Mouse (Mus musculus): ENCODE measurements around the gene Syndig1l.

The Syndig1l gene

DNA sequence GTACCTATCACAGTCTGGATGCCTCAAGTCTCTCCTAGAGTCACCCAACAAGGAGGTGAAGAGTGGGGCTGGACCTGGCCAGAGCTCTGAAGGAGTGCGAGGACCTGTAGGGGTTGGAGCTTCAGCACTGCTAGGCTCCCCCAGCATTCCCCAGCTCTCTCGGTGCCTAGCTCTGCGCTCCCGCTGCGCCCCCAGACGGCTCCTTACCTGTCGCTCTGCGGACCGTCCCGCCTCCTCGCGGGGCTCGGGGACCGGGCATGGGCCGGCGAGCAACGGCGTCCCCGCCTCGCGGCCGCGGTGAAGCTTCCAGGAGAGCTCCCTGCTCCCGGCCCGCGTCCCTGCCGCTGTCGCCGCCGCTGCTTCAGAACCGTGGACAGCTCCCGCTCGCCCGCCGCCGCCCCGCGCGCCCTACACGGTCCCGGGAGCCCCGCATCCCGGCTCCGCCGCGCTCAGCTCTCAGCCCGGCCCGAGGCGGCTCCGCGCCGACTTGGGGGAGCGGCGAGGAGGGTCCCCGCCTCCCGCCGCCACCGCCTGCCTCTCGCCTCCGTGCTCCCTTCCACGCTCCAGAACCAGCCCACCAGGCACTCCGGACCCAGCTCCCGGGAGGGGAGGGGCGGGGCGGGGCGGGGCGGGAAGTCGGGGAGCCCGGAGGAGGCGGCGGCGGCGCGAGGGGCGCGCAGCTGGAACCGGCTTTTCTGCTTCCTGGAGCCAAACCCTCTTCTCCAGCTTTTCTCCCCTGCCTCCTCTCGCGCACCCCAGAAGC lies at the start of gene Syndig1l:
Gene Syndig1l (minus strand): TSS at position 513 of the 763 bp plus-strand sequence.
- in situ Hi-C loops (cut with MboI, MseI) = no loop called here

DNA sequence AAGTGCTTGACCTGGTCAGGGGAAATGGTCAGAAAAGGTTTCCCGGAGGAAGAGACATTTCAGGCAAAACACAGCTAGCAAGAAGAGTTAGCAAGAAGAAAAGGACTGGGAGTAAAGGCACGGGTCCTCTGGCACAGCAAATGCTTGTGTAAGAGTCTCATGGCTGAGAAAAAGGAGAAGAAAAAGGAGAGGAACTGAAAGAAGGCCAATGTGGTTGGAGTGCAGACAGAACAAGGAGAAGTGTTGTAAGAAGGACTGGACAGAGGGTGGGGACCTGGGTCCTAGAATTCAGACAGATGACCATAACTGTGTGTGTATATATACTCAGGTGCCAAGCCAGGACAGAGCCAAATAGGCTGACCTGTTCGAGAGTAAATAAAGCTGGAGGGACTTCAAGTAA lies 49.5 kb upstream of the Syndig1l start:
- in situ Hi-C loops (cut with MboI, MseI) = no loop called here

DNA sequence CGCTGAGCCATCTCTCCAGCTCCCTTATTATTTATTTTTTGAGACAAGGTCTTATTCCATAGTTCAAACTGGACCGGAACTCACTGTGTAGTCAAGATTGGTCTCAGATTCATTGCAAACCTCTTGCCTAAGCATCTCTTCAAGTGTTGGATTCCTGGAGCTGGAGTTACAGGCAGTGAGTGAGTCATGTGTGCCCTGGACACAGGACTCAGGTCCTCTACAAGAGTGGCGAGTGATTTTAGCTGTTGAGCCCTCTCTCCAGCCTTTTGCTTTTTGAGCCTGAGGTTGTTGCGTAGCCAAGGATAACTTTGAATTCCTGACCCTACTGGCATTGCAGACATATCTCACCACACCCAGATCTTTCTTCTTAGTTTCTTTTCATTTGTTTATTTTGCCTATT lies 47.1 kb upstream of the Syndig1l start:
- in situ Hi-C loops (cut with MboI, MseI) = no loop called here

- in situ Hi-C loops (cut with MboI, MseI) = no loop called here
Observed at GRCm38 (mm10) chr12:84743496-84743895, 44.9 kb upstream of the Syndig1l start.

GRCm38 (mm10) chr12:84733366-84733765 lies 34.7 kb upstream of the Syndig1l start:
- in situ Hi-C loops (cut with MboI, MseI) = no loop called here

DNA sequence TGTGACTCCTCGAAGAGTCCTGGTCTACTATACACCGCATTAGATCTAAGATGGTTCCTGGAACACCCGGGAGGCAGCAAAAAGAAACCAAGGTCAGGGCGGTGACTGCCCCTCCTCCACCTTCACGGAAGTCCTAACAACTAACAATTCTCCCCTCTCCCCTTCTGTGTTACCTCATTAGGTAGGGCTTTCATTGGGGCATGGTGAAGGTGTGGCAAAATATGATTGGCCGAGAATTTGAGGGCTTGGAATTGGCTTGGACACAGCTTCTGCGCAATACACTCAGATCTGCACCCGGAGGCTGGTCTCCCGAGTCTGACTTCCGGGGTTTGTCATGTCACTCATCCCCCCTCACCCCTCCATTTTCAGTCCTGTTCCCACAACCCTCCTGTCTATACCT lies 29.8 kb upstream of the Syndig1l start:
- in situ Hi-C loops (cut with MboI, MseI) = no loop called here

GRCm38 (mm10) chr12:84727434-84727833 lies 28.8 kb upstream of the Syndig1l start:
- in situ Hi-C loops (cut with MboI, MseI) = no loop called here

- in situ Hi-C loops (cut with MboI, MseI) = no loop called here
Observed at GRCm38 (mm10) chr12:84726986-84727385, 28.4 kb upstream of the Syndig1l start.

- in situ Hi-C loops (cut with MboI, MseI) = no loop called here
Observed at GRCm38 (mm10) chr12:84726391-84726790, 27.8 kb upstream of the Syndig1l start.

DNA sequence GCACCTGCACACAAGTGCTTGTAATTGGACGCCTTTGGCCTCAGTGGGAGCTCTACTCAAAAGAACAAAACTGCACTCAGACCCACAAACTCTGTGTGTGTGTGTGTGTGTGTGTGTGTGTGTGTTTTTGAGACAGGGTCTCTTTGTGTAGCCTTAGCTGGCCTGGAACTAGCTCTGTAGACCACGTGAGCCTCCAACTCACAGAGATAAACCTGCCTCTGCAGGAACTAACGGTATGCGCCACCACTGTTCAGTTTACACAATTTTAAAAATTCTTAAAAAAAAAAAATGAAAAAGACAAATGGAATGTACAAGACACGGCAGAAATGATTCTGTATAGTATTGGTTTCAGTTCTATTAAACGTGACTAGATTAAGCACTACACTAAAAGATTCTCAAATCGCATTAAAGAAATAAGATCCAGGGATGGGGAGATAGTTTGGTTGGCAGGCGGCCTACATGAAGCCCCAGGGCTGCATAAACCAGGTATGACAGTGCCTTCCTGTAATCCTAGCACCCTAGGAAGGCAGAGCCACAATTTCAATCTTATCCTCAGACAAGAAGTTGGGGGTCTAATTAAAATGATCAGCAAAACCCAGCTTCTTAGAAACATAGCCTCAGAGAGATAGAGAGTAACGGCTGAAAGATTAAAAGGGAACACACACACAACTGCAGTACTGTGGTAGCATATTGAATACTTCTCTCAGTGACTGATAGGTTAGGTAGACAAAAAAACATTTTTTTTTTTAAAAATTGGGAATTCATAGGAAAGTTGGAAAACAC lies 20.0 kb upstream of the Syndig1l start:
- in situ Hi-C loops (cut with MboI, MseI) = no loop called here

- in situ Hi-C loops (cut with MboI, MseI) = no loop called here
Observed at GRCm38 (mm10) chr12:84714578-84714977, 15.9 kb upstream of the Syndig1l start.

GRCm38 (mm10) chr12:84709842-84710439 lies 11.3 kb upstream of the Syndig1l start:
- in situ Hi-C loops (cut with MboI, MseI) = no loop called here

- in situ Hi-C loops (cut with MboI, MseI) = no loop called here
Observed at GRCm38 (mm10) chr12:84707804-84708203, 9.2 kb upstream of the Syndig1l start.

DNA sequence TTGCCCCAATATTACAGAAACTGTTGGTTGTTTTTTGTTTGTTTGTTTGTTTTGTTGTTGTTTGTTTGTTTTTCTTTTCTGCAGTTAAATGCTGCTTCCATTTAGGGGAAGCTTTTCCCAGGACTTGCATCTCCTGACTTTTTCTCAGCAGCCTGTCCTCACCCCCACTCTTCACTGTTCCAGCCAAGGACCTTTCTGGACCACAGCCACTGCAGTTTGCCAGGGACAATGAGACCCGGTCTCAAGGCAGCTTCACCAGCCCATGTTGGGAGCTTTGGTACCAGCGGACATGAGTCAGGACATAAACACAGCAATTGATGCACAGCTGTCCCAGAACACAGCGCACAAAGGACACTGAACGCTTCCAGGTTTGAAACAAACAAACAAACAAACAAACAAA lies 8.3 kb upstream of the Syndig1l start:
- in situ Hi-C loops (cut with MboI, MseI) = no loop called here

GRCm38 (mm10) chr12:84702586-84702985 lies 4.0 kb upstream of the Syndig1l start:
- in situ Hi-C loops (cut with MboI, MseI) = no loop called here

- in situ Hi-C loops (cut with MboI, MseI) = no loop called here
Observed at GRCm38 (mm10) chr12:84692141-84692540, 6.5 kb downstream of the Syndig1l start.

DNA sequence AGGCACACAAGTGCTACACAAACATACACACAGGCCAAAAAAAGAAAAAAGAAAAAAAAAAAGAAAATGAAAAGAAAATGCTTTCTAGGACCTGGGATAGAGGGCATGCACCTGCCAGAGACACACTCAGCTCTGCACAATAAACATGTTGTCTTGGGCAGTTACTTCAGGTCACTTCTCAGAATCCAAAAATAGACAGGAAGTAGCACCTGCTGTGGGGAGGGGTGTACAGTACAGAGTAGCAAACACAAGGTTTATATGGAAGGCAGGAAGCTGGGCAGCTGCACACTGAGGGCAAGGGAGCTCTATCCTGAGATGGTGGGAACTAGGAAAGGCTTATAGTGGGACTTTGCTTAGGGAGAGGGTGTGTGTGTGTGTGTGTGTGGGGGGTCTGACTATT lies 7.3 kb downstream of the Syndig1l start:
- in situ Hi-C loops (cut with MboI, MseI) = no loop called here

GRCm38 (mm10) chr12:84689051-84689450 lies 9.6 kb downstream of the Syndig1l start:
- in situ Hi-C loops (cut with MboI, MseI) = no loop called here

DNA sequence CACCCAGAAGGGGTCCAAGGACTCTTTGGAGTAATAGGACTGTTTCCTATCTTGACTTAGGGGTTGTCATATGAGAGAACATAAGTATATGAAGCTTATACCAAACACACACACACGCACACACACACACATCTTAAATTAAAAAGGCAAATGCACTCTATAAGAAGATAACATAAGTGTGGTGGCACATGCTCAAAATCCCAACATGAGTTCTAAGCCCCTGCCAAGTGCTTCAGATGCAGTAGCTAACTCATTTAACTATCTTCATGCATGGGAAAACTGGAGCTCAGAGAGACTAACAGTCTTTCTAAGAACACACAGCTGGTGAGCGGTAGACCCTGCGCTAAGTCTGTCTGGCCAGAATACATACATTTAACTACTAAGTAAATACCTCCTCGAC lies 11.1 kb downstream of the Syndig1l start:
- in situ Hi-C loops (cut with MboI, MseI) = no loop called here

DNA sequence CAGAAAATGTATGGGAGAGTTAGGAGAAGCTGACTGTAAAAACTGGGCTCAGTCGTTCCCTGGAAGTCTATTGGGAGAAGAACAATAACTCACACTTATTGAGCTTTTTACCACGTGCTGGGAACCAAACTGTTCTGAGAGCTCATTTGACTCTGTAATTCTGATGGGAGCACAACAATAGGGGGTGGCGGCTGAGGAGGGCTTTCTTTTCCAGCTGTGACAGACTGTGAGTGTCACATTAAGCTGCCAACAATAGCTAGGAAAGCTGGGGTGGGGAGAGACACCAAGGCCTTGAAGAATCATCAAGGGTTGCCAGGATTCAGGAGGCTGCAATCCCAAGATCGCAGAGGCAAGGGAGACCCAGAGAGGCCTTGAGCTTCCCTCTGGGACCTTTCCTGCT lies 12.5 kb downstream of the Syndig1l start:
- in situ Hi-C loops (cut with MboI, MseI) = no loop called here

- in situ Hi-C loops (cut with MboI, MseI) = no loop called here
Observed at GRCm38 (mm10) chr12:84684569-84684968, 14.1 kb downstream of the Syndig1l start.

GRCm38 (mm10) chr12:84676011-84676410 lies 22.6 kb downstream of the Syndig1l start:
- in situ Hi-C loops (cut with MboI, MseI) = no loop called here

Data from T-helper 2 cell (primary cell).